Mouse (Mus musculus) intestine, postnatal 0 days (tissue): Measurements from ENCODE around the gene Oscp1. TPM values are rescaled to one million over a fixed set of nuclear protein-coding genes. Genes with fewer than 3 reads are reported as not detected.

Experiments
- ATAC-seq: fragments of 200-750 bp; cut with Nextera tagmentation; 2 replicates; pipeline ENCODE4 v1.8.0; 2017; ENCODE audit warnings: mild to moderate bottlenecking, moderate TSS enrichment, moderate library complexity
- H3K27ac ChIP-seq: fragments of 300-500 bp; sonication (generic); 2 replicates; pipeline ENCODE4 v1.5.1; 2014; ENCODE audit warnings: mild to moderate bottlenecking, low read depth, low read length, moderate library complexity
- H3K27me3 ChIP-seq: fragments of 300-500 bp; sonication (generic); replicated peaks from 2 replicates; pipeline ENCODE4 v1.6.1; 2014; ENCODE audit warnings: low read length, mixed read lengths; ENCODE audit not compliant: control insufficient read depth, insufficient read depth
- H3K36me3 ChIP-seq: fragments of 300-500 bp; sonication (generic); 2 replicates; pipeline ENCODE4 v1.6.1; 2014; ENCODE audit warnings: mild to moderate bottlenecking, moderate library complexity; ENCODE audit not compliant: control insufficient read depth, insufficient read depth
- H3K4me1 ChIP-seq: fragments of 300-500 bp; sonication (generic); replicated peaks from 2 replicates; pipeline ENCODE4 v1.6.1; 2014; ENCODE audit warnings: antibody characterized with exemption, low read length, mixed read lengths; ENCODE audit not compliant: control insufficient read depth, insufficient read depth
- H3K4me2 ChIP-seq: fragments of 300-500 bp; sonication (generic); replicated peaks from 2 replicates; pipeline ENCODE4 v1.6.1; 2014; ENCODE audit warnings: low read depth, mild to moderate bottlenecking, moderate library complexity
- H3K4me3 ChIP-seq: fragments of 300-500 bp; sonication (generic); 2 replicates; pipeline ENCODE4 v1.5.1; 2014; ENCODE audit warnings: low read depth, low read length
- H3K9ac ChIP-seq: fragments of 300-500 bp; sonication (generic); 2 replicates; pipeline ENCODE4 v1.6.1; 2014; ENCODE audit warnings: mild to moderate bottlenecking, low read depth, low read length
- H3K9me3 ChIP-seq: fragments of 300-500 bp; sonication (generic); 2 replicates; pipeline ENCODE4 v1.6.1; 2016; ENCODE audit warnings: mixed run types; ENCODE audit not compliant: control insufficient read depth
- CTCF ChIP-seq: sonication (generic); IDR thresholded peaks from 2 replicates; pipeline ENCODE4 v1.5.1; 2016; ENCODE audit warnings: low read depth, mild to moderate bottlenecking, control low read depth, antibody characterized with exemption, moderate library complexity
- WGBS: fragments of 180-500 bp; shearing (Covaris S2); extraction: QIAGEN DNeasy Blood & Tissue Kit; methylation state at CpG from one replicate; pipeline ENCODE4 v1.1.7; 2014; 5-methylcytosine and 5-hydroxymethylcytosine counted together
- polyA plus RNA-seq: library from polyadenylated mRNA; unstranded; fragments of >200 nt; fragmentation: Nextera tagmentation; extraction: Ambion mirVana; gene quantifications from 2 replicates; pipeline ENCODE4 v1.2.1, GENCODE M21; 2015

Gene Oscp1
- polyA plus RNA-seq, 1 experiment from 2014 or later: 3.5 TPM

DNA sequence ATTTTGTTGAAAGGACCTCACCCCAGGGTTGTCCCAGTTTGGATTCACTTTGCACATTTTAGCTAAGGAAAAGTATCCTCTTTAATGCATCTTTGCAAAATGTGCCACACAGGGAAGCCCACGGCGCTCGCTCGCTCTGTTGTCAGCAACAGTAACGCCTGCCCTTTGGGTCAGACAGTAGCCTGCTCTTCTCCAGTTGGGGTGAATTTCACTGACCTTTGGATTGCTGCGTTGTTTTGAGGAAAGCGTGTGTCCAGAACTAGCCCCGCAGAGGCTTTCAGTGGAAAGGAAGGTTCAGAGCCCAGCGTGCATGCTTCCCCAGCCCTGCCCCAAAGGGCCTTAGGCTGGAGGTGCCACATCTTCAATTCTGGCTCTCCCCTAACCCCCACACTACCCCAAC, 57.0 kb downstream of the Oscp1 start:
- no peaks in the 10 kb centered on the region for H3K9me3 ChIP-seq
- no peak for ATAC-seq
- no peak for TF ChIP-seq CTCF
- peaks cover 7% of the 10 kb centered on the region; the same call in 1 of the 2 replicates for H3K4me1 ChIP-seq
- H3K9ac ChIP-seq: no peak overlapping the region
- no peaks in the 10 kb centered on the region for H3K27me3 ChIP-seq
- H3K36me3 ChIP-seq: peaks cover 14% of the 10 kb centered on the region; the same call in 1 of the 2 replicates
- no peak overlapping the region for H3K4me3 ChIP-seq
- no peak overlapping the region for H3K4me2 ChIP-seq
- 88% methylated on average over 9 of the region's 9 CpGs for WGBS
- no peak overlapping the region for H3K27ac ChIP-seq

GRCm38 (mm10) chr4:126115871-126116521, 57.6 kb downstream of the Oscp1 start:
- ATAC-seq: no peak
- Histone ChIP-seq H3K9me3 (no peaks in the 10 kb centered on the region), H3K27me3 (no peaks in the 10 kb centered on the region), H3K27ac (no peak overlapping the region; the same call in 1 of the 2 replicates), H3K9ac (no peak overlapping the region), H3K4me1 (0 out of 2 replicates have a peak, but pooled peaks cover 2% of the 10 kb centered on the region), H3K36me3 (peaks cover 14% of the 10 kb centered on the region), H3K4me3 (no peak overlapping the region), H3K4me2 (no peak overlapping the region)
- TF ChIP-seq CTCF: no peak
- 67% methylated on average over 6 of the region's 6 CpGs for WGBS

DNA sequence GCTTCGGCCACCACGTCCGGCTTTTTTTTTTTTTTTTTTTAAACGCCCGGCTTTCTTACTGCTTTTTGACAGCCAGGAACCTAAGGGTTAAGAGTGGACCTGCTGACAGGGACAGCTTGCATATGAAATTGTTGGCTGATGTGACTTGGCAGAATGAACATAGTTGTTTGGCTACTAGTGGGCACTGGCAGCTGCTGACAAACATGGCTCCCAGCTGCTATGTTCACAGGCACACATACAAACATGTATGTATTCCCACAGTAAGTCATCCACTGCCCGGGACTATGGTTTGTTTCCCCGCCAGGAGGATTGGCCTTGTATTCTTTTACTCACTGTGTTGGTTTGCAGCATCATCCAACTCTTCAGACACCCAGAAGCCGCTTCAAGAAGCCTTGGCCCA, 58.8 kb downstream of the Oscp1 start:
- no peak for TF ChIP-seq CTCF
- Histone ChIP-seq H3K27ac (no peak overlapping the region), H3K4me2 (no peak overlapping the region), H3K4me3 (no peak overlapping the region), H3K9ac (no peak overlapping the region), H3K9me3 (no peaks in the 10 kb centered on the region), H3K36me3 (peaks cover 19% of the 10 kb centered on the region), H3K27me3 (no peaks in the 10 kb centered on the region), H3K4me1 (no peaks in the 10 kb centered on the region)
- ATAC-seq: no peak
- 83% methylated on average over 8 of the region's 8 CpGs for WGBS

GRCm38 (mm10) chr4:126118651-126119050, 60.3 kb downstream of the Oscp1 start:
- Histone ChIP-seq H3K4me3 (no peak overlapping the region), H3K27me3 (no peaks in the 10 kb centered on the region), H3K27ac (no peak overlapping the region), H3K4me1 (no peaks in the 10 kb centered on the region), H3K36me3 (peaks cover 19% of the 10 kb centered on the region), H3K9ac (no peak overlapping the region), H3K4me2 (no peak overlapping the region), H3K9me3 (no peaks in the 10 kb centered on the region)
- WGBS: 90% methylated on average over 4 of the region's 4 CpGs
- no peak for ATAC-seq
- TF ChIP-seq CTCF: no peak

DNA sequence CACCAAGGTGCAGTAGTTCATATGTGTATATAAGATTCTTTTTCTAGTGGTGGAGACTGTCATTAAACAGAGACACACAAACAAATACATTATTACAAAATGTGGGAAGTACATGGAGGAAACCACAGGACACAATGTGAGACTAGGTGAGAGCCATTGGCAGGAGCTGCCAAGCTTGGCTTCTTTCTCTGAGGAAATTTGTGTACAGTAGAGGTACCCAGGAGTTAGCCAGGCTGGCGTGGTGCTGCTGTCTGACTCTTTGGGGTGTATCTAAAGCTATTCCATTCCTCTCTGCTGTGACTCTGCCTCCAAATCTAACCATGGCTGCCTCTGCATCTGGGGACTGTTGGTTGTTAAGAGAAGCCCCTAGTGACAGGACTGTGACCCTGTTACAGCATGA, 60.7 kb downstream of the Oscp1 start:
- ATAC-seq: no peak
- TF ChIP-seq CTCF: no peak
- Histone ChIP-seq H3K27me3 (no peaks in the 10 kb centered on the region), H3K4me2 (no peak overlapping the region), H3K9ac (no peak overlapping the region), H3K4me3 (no peak overlapping the region), H3K36me3 (peaks cover 19% of the 10 kb centered on the region), H3K27ac (no peak overlapping the region), H3K9me3 (no peaks in the 10 kb centered on the region), H3K4me1 (no peaks in the 10 kb centered on the region)
- WGBS: 79% methylated on average over 1 of the region's 1 CpGs

DNA sequence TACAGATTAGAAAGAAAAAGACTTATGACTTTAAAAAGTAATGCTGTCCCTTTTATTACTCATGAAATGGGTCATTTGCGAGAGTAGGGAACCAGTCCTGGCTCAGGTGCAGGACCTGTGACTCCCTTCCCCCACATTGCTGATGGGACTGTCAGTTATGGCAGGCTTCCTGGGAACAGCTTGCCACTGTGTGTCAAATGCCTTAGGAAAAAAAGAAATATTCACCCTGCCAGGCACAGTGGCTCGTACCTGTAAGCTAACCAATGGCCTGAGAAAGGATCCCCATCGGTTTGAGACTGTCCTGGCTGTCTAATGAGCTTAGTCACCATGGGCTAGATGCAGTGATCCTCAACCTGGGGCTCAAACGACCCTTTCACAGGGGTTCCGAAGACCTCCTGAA, 61.7 kb downstream of the Oscp1 start:
- TF ChIP-seq CTCF: no peak
- Histone ChIP-seq H3K4me2 (no peak overlapping the region), H3K4me1 (no peaks in the 10 kb centered on the region), H3K9me3 (no peaks in the 10 kb centered on the region), H3K36me3 (peaks cover 28% of the 10 kb centered on the region), H3K27ac (no peak overlapping the region), H3K4me3 (no peak overlapping the region), H3K9ac (no peak overlapping the region), H3K27me3 (no peaks in the 10 kb centered on the region)
- 94% methylated on average over 5 of the region's 5 CpGs for WGBS
- no peak for ATAC-seq

DNA sequence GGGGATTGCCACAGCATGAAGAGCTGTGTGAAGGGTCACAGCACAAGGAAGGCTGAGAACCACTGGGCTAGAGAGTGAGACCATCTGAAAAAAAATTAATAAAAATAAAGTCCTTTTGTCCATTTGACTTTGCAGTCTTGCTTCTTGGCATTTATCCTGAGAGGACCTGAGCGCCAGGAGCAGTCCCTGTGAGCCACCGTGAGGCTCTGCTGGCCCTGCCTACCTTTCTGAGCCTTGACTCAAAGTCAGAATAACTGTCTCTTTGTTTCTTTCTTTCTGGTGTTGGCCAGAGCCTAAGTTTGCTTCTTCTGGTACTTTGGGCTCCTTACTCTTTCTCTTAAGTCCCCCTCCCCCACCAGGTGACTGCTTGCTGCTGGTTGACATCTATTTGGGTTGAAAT, 62.1 kb downstream of the Oscp1 start:
- H3K4me1 ChIP-seq: no peaks in the 10 kb centered on the region
- no peak overlapping the region for H3K4me3 ChIP-seq
- H3K4me2 ChIP-seq: no peak overlapping the region
- no peaks in the 10 kb centered on the region for H3K9me3 ChIP-seq
- H3K27me3 ChIP-seq: no peaks in the 10 kb centered on the region
- peaks cover 32% of the 10 kb centered on the region for H3K36me3 ChIP-seq
- ATAC-seq: no peak
- no peak for TF ChIP-seq CTCF
- H3K27ac ChIP-seq: no peak overlapping the region
- H3K9ac ChIP-seq: no peak overlapping the region
- 98% methylated on average over 2 of the region's 2 CpGs for WGBS
